Mouse (Mus musculus): ENCODE results near the gene 1700013G24Rik.

Gene 1700013G24Rik

GRCm38 (mm10) chr4:137458310-137458709, 5.2 kb downstream of the 1700013G24Rik start:
- no peak for DNase-seq

DNA sequence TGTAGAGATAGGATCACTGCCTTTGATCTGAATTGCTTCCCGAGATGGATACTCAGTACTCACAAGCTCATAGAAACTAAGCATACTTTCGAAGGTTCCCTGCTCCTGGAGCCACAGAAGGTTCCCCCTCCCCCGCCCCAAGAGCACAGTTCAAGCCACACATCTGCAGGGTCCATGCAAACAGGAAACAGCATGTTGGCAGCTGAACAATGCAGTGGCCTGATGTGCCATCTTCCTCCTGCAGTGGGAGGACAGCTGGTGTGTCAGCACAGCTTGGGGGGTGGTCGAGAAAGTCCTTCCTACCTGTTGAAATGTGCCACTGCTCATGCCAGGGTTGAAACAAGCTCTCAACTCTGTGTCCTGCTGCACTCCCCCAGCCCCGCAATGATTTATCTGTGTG, 5.8 kb downstream of the 1700013G24Rik start:
- DNase-seq, result no peak

- no peak for DNase-seq
Observed at GRCm38 (mm10) chr4:137460676-137461075, 7.6 kb downstream of the 1700013G24Rik start.

GRCm38 (mm10) chr4:137461217-137461616, 8.1 kb downstream of the 1700013G24Rik start:
- no peak for DNase-seq

DNA sequence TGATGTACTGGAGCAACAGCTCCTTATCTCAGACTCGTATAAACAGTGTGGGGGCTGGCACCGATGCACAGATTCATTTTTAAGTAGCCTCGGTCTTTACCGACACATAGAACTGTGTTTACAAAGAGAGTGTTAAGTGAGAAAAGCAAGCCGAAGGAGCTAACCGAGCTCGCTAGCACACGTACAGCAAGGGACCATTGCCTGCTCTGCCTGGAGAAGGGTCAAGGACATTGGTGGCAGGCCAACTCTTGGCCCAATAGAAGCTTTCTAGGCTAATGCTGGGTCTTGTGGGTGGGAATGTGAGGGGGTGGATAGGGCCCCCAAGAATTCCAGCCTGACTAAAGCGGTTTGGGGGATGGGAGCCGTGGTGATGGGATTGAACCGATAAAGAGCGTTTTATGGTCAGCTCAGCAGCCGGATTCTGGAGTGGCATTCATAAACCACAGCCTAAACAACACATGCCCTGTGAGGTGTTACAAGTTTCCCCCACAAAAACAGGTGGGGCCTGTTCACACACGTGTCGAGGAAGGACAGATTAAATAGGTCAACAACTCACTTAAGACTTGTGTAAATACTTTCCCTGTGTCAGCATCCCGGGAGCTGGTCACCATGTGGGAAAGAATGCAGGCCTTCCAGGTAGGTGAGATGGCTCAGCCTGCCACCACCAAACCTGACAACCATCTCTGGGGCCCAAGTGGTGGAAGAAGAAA, 9.1 kb downstream of the 1700013G24Rik start:
- DNase-seq, result no peak

- DNase-seq, result no peak
Observed at GRCm38 (mm10) chr4:137465125-137465787, 12.2 kb downstream of the 1700013G24Rik start.

DNA sequence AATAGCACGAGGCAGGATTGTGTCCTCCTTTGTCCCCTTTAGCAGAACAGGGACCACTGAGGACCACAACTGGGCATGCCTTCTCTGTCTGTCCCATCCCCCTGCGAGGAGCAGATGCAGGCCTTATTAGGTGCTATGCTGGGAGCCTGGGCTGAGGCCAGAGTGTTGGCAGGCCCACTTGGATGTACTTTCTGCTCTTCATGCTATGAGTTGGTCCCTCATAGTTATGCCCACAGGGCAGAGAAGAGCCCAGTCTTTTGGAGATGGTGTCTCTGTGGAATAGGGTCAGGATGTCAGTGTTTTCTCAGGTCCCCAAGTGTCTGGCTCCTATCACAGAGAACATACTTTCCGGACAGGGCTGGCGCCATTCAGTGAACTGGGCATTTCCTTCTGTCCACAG, 13.9 kb downstream of the 1700013G24Rik start:
- DNase-seq, result no peak

DNA sequence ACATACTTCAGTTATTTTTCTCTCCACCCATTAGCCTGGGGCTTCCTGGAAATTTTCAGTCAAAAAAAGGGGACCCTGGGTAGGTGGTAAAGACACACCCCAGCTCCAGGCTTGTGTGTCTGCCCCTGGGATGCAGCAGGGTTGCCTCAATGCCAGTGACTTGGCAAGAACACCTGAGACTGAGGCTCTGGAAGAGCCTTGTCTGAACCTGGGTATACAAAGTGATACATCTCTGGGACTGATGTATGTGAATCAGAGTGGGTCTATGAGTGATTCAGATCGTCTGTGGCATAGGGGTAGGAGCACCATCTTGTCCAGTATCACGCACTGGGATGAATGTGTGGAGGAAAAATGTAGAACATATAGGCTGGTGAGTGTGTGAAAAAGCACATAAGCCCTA, 14.4 kb downstream of the 1700013G24Rik start:
- no peak for DNase-seq

DNA sequence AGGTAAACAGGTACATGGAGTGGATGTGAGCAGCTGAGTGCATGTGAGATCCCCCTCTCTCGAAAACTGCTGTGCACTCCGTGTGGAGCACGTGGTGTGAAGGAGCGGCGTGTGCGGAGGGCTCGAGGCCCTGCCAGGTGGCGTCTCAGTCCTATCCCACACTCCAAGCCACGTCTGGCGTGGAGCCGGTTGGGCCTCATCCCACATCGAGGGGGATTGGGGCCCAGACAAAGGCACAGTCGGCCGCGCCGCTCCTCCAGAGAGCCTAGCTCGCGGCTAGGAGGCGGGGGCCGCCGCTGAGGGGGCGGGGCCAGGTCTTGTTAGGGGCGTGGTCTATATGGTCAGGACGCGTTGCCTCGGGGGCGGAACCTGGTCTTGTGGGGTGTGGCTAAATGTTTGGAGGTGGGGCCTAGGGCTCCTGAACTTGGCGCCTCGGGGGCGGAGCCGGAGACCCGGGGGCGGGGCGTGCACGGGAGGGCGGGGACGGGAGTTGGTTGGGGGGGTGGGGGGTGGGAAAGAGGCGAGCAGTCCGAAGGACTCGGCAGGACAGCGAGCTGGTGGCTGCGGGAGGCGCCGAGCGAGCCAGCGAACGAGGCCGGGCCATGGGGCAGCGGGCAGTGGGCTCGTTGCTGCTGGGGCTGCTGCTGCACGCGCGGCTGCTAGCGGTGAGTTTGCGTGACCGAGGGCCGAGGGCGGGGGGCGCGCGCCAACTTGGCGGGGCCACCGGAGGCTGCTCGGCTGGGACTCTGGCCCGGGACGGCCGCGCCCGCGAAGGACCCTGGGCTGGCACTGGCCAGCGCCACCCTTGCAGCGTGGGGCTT, 15.4 kb downstream of the 1700013G24Rik start, which contains the start of gene Hspg2:
Hspg2 (plus strand) TSS at position 510 of the 821 bp plus-strand sequence.
- DNase-seq, result peak; percentile 98

DNA sequence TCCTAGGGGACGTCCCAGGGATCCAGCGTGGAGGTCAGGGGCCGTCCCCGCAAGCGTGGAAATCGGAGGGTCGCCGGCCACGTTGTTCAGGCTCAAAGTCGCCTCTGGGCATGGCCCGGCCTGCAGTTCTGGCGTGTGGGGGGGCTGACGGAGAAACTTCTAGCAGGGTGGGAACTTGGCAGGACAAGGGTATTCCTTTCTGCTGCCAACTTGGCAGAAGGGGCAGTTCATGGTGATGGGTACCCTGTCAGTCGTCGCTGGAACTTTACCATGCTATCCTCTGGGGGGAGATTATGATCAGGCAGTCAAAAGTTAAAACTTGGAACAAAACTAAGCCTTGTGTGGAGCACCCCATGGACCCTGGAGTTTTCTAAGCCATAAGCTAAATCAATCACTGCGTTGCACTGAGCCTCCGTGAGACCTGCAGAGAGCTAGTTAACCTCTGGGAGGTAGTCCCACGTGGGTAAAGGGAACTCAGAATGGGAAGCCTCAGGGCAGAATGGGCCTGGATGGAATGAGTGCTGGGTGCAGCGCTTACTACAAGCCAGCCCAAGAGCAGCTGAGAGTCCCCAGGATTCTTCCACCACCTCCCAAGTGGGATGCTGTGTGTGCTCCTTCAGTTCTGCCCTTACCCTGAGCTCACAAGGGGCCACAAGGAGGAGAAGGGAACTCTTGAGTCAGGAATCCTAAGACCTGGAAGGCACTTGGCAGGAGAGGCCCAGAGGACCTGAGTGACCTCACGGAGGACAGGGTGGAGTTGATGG, 16.2 kb downstream of the 1700013G24Rik start:
- peak in 1 of 2 experiments; percentile 6 for DNase-seq

- DNase-seq, result no peak
Observed at GRCm38 (mm10) chr4:137469845-137470692, 17.0 kb downstream of the 1700013G24Rik start.

GRCm38 (mm10) chr4:137470701-137471317, 17.7 kb downstream of the 1700013G24Rik start:
- no peak for DNase-seq

- no peak for DNase-seq
Observed at GRCm38 (mm10) chr4:137471326-137471725, 18.2 kb downstream of the 1700013G24Rik start.

DNA sequence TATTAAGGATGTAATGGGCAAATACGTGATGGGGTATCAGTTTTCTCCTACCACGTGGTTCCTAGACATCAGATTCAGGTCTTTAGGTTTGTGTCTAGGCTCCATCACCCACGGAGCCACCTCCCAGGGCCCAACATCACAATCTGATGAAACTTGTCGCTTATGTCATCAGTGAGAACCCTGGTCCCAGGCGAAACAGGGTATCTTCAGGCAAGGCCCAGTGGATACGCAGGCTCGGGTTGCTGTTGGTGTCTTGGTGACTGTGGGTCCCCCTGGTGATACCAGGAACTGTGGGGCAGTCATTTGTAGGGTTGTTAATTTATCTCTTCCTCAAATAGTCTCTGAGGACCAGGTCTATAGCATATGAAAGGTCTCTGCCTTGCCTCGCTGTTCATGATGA, 20.2 kb downstream of the 1700013G24Rik start:
- DNase-seq, result no peak

GRCm38 (mm10) chr4:137473701-137474388, 20.8 kb downstream of the 1700013G24Rik start:
- DNase-seq, result no peak

- DNase-seq, result no peak
Observed at GRCm38 (mm10) chr4:137474694-137475093, 21.6 kb downstream of the 1700013G24Rik start.

DNA sequence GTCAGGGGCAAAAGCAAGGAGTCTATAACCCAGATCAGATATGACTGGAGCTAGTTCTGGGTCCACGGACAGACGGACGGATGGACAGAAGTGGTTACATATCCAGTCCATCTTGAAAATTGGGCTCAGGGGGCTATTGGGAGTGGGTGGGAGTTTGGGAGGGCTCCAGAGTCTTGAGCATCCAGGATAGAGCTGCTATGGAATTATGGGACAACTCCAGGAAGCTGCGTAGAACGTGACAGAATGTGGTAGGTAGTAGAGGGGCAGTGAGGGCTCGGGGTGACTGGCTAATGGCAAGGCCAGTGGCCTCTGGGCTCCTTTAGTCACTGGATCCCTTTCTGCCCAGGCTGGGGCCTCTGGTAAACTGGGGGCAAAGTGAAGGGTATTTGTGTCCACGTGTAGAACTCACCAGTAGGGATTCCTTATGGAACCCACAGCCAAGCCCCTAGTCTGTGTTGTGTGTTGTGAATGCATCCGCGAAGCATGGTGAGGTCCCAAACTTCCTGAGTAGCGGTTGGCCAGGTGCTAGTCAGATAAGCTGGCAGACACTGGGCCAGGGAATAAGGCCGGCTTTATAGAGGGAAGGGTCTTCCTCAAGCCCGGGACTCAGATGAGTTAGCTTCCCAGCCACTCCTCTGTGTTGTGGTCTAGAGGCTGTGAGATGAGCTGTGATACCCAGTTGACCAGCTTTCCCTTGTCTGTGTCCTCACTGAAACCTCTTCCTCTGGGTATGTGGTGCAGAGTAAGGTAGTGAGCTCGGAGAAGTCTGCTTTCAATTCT, 22.4 kb downstream of the 1700013G24Rik start:
- DNase-seq, result no peak

- DNase-seq, result no peak
Observed at GRCm38 (mm10) chr4:137476065-137476760, 23.1 kb downstream of the 1700013G24Rik start.

DNA sequence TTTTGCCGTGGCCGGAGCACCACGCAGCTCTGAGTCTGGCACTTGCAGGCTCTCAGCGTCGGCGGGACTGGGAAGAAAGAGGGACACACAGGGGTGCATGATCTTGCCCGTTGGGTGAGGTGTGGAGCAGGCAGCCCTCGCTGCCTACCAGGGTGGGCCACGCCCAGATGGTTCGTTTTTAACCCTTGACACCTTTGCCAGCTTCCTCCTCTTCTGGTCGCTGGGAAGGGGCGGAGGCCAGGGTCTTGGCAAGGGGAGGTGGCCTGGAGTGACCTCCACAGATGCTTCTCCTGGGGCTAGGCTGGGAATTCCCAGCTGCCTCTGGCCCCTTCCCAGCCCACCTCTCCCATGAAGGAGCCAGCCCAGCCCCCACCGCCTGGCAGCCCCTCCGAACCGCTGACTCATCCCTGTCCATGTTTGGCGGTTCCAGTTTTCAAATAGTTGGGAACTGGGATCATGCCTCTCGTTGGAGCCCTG, 23.7 kb downstream of the 1700013G24Rik start:
- no peak for DNase-seq

Measured in B cell, adult 2 months (primary cell).